Mouse (Mus musculus) myocyte (in vitro differentiated cells): ENCODE results near the gene Gm5447. TPM values are rescaled to one million over a fixed set of nuclear protein-coding genes. Genes with fewer than 3 reads are reported as not detected.

Source experiments
- H3K27me3 ChIP-seq: one replicate; pipeline ENCODE4 v1.6.1; 2011; ENCODE audit not compliant: control insufficient read depth, insufficient read depth, insufficient read length
- H3K36me3 ChIP-seq: one replicate; pipeline ENCODE4 v1.6.1; 2011; ENCODE audit not compliant: control insufficient read depth, insufficient read depth
- H3K4me2 ChIP-seq: one replicate; pipeline ENCODE4 v1.6.1; 2011; ENCODE audit warnings: low read depth, control low read depth
- H3K4me3 ChIP-seq: one replicate; pipeline ENCODE4 v1.5.1; 2011; ENCODE audit warnings: mild to moderate bottlenecking, control low read depth, moderate library complexity
- H3K79me2 ChIP-seq: one replicate; pipeline ENCODE4 v1.6.1; 2011; ENCODE audit not compliant: control insufficient read depth, insufficient read depth
- H3ac ChIP-seq: one replicate; pipeline ENCODE4 v1.6.1; 2011; ENCODE audit not compliant: control insufficient read depth, insufficient read length
- CEBPB ChIP-seq: IDR thresholded peaks from 2 replicates; pipeline ENCODE4 v1.6.1; 2011; ENCODE audit warnings: mild to moderate bottlenecking, moderate library complexity; ENCODE audit not compliant: poor library complexity, insufficient read depth, severe bottlenecking
- E2F4 ChIP-seq: IDR thresholded peaks from one replicate; pipeline ENCODE4 v1.6.1; 2011; ENCODE audit warnings: mild to moderate bottlenecking, control low read depth, moderate library complexity; ENCODE audit not compliant: insufficient read depth
- MAX ChIP-seq: IDR thresholded peaks from one replicate; pipeline ENCODE4 v1.6.1; 2011; ENCODE audit warnings: low read depth, mild to moderate bottlenecking, control low read depth
- MYOD1 ChIP-seq, 3 experiments: IDR thresholded peaks; one replicate each; pipeline ENCODE4 v1.6.1; 2011; ENCODE audit warnings: control low read depth in 2 of 3, low read depth in 2 of 3, mild to moderate bottlenecking in 2 of 3, moderate library complexity in 1 of 3; ENCODE audit not compliant: insufficient read length in 2 of 3, control insufficient read depth in 1 of 3
- MYOG ChIP-seq, 3 experiments: IDR thresholded peaks; one replicate each; pipeline ENCODE4 v1.6.1; 2011; ENCODE audit warnings: control low read depth in 2 of 3, low read depth in 2 of 3, mild to moderate bottlenecking in 2 of 3; ENCODE audit not compliant: insufficient read length in 2 of 3, control insufficient read depth in 1 of 3, insufficient read depth in 1 of 3
- POLR2A ChIP-seq: IDR thresholded peaks from one replicate; pipeline ENCODE4 v1.6.1; 2011; ENCODE audit warnings: low read depth, mild to moderate bottlenecking, control low read depth, moderate library complexity; ENCODE audit not compliant: insufficient read length
- POLR2AphosphoS2 ChIP-seq: IDR thresholded peaks from one replicate; pipeline ENCODE4 v1.6.1; 2011; ENCODE audit warnings: low read depth, control low read depth; ENCODE audit not compliant: insufficient read length
- REST ChIP-seq: IDR thresholded peaks from one replicate; pipeline ENCODE4 v1.6.1; 2011; ENCODE audit warnings: mild to moderate bottlenecking, control low read depth, moderate library complexity; ENCODE audit not compliant: insufficient read depth, insufficient read length
- SRF ChIP-seq: IDR thresholded peaks from one replicate; pipeline ENCODE4 v1.6.1; 2011; ENCODE audit warnings: low read depth; ENCODE audit not compliant: control insufficient read depth, insufficient read length
- TCF12 ChIP-seq: IDR thresholded peaks from one replicate; pipeline ENCODE4 v1.6.1; 2011; ENCODE audit warnings: mild to moderate bottlenecking, control low read depth; ENCODE audit not compliant: poor library complexity, insufficient read depth, severe bottlenecking
- TCF3 ChIP-seq: IDR thresholded peaks from one replicate; pipeline ENCODE4 v1.6.1; 2011; ENCODE audit warnings: low read depth, control low read depth; ENCODE audit not compliant: insufficient read length
- USF1 ChIP-seq: IDR thresholded peaks from one replicate; pipeline ENCODE4 v1.6.1; 2011; ENCODE audit warnings: low read depth, mild to moderate bottlenecking, control low read depth, moderate library complexity
- polyA plus RNA-seq: library from polyadenylated mRNA; unstranded; fragments of >200 nt; fragmentation: generic; extraction: Trizol; gene quantifications from one replicate; pipeline ENCODE4 v1.2.1, GENCODE M21; 2012; ENCODE audit warnings: missing spikeins

Gm5447 gene
- polyA plus RNA-seq, 1 experiment, result not detected

DNA sequence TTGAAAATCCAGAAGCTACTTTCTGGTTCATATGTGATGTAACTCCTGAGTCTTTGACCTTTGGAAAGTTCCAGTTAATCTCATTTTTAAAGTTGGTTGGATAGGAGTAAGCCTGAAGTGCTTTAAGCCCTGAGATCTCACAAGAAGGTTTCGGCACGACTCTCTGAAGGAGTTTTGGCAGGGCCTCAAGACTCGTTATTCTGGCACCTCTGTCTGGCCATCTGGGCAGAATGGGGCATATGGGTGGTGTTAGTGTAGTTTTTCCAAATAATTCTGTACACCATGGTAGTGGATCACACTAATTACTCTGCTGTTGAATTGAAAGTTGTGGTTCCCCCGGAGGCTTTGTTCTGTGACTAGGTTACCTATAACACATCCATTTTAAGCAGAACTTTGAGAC, 4.2 kb downstream of the Gm5447 start:
- Histone ChIP-seq H3ac (no peak overlapping the region), H3K4me2 (no peak overlapping the region)
- no peak for TF ChIP-seq POLR2A
- TF ChIP-seq REST, result no peak
- no peak for TF ChIP-seq MYOG (IDR thresholded peaks at IDR 0.05; ENCODE audit: control insufficient read depth in 1 of 3, insufficient read depth in 1 of 3, insufficient read length in 2 of 3, low read depth in 2 of 3)

DNA sequence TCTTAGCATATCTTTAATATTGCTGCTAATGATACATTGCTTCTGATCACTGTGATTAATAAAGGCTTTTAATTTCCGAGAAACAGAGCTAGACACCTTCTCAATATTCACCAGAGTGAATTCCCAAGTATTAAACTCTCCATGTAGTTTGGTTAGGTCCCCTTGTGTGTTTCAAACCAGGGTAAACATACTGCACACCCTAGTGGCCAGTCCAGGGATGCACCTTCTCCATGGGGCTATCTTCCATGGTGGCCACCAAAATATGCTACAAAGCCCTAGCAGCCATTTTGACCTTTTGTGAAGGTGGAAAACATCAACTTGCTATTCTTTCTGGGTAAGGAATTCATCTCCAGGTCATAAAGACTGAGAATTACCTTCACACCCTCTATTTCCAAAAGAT, 7.7 kb downstream of the Gm5447 start:
- Histone ChIP-seq H3K4me2 (no peak overlapping the region), H3K4me3 (no peak overlapping the region), H3ac (no peak overlapping the region), H3K79me2 (no peaks in the 10 kb centered on the region), H3K36me3 (no peaks in the 10 kb centered on the region), H3K27me3 (peaks cover 13% of the 10 kb centered on the region)
- TF ChIP-seq TCF12, result no peak
- no peak for TF ChIP-seq POLR2AphosphoS2
- no peak for TF ChIP-seq SRF
- TF ChIP-seq MYOD1 (IDR thresholded peaks at IDR 0.05; ENCODE audit: control insufficient read depth in 1 of 3, insufficient read length in 2 of 3, low read depth in 2 of 3), result no peak
- no peak for TF ChIP-seq TCF3

More for the DNA sequence above, 4.2 kb downstream of the Gm5447 start:
- H3K36me3 ChIP-seq, result no peaks in the 10 kb centered on the region
- no peaks in the 10 kb centered on the region for H3K79me2 ChIP-seq
- peaks cover 5% of the 10 kb centered on the region for H3K27me3 ChIP-seq
- H3K4me3 ChIP-seq, result no peak overlapping the region

DNA sequence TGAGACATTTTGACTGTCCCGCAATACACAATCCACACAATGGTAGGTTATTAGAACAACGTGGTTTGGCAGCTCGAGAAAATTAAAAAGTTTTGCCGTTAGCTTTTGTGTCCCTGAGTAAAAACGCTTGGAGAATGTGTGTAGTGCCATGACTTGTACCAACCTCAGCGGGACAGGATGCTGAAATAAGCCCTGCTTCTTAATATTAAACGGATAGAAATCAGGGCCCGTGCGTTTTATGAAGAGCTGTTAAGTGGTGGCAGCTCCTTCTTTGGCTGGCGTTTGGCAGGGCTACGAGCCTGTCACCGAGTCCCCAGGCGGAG, 11.2 kb downstream of the Gm5447 start:
- Histone ChIP-seq H3K4me2 (peak overlapping the region; percentile 66), H3K36me3 (no peaks in the 10 kb centered on the region), H3K79me2 (no peaks in the 10 kb centered on the region), H3K4me3 (no peak overlapping the region), H3ac (no peak overlapping the region), H3K27me3 (peaks cover 33% of the 10 kb centered on the region)
- TF ChIP-seq MYOG (IDR thresholded peaks at IDR 0.05; ENCODE audit: control insufficient read depth in 1 of 3, insufficient read depth in 1 of 3, insufficient read length in 2 of 3, low read depth in 2 of 3) (no peak), CEBPB (no peak), MYOD1 (IDR thresholded peaks at IDR 0.05; ENCODE audit: control insufficient read depth in 1 of 3, insufficient read length in 2 of 3, low read depth in 2 of 3) (no peak)

DNA sequence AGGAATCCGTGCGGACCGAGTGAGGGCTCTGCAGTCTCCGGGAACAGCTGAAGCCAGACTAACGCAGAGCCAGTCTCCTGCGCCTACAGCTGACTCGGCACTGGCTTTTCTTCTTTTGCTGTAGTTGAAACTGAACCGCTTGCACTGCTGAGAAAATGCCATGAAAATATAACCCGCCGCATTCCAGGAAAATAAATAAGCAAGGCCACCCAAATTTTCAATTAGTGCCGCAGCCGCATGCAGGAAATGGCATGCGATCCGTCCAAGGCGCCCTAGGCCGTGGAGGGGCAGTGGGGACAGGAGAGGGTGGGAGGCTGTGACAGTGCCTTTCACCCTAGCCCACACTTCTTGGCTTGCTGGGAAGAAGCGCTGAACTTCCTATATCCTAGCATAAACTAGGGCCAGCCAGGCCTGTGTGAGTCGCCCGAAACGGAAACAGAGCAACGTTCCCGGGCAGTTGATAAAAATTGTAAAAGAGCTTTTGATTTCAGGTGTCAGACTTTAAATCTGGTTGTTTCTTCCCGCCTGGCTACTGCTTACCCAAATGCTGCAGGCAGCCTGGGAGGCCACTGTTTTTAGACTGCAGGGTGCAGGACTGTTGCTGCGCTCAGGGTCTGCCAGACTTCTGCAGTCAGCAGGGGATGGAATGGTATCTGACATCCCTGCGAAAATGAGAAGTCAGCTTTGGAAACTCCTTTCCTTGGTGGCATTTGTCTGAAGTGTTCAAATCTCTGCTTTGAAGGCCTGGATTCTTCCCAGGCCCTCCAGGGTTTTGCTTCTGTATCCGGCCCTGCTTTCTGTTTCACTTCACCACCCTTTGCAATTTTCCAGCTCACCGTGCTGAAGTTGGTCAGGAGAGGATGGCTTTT, 11.8 kb downstream of the Gm5447 start:
- Histone ChIP-seq H3K27me3 (peaks cover 35% of the 10 kb centered on the region), H3K4me2 (peak overlapping the region; percentile 66), H3ac (no peak overlapping the region), H3K79me2 (no peaks in the 10 kb centered on the region), H3K36me3 (no peaks in the 10 kb centered on the region), H3K4me3 (no peak overlapping the region)
- TF ChIP-seq MYOG (IDR thresholded peaks at IDR 0.05; ENCODE audit: control insufficient read depth in 1 of 3, insufficient read depth in 1 of 3, insufficient read length in 2 of 3, low read depth in 2 of 3), result peak in 1 of 3 experiments; percentile 6
- TF ChIP-seq USF1, result no peak

DNA sequence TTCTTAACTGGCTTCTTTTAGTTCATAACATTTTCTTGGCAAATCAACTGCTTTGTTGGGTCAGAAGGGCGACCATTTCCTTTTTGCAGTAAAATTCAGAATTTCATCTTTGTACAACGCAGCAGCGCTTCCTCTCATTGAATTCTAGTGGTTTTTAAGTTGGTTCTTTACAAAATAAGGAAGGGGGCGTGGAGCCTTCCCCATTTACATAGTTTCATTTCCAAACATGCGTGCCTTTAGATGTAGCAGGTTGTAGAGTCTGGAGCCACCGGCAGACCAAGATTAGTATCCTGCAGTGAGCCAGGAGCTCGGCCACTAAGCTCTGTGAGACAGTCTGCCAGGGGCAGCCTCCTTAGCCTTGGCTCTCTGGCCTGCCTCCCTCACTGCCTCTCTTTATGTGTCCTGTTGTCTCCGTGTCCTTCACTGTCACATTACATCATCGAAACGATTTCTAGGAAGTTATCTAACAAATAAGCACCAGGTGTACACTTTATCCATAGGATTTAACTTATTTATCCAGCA, 13.0 kb downstream of the Gm5447 start:
- no peaks in the 10 kb centered on the region for H3K79me2 ChIP-seq
- peaks cover 47% of the 10 kb centered on the region for H3K27me3 ChIP-seq
- H3ac ChIP-seq, result no peak overlapping the region
- H3K4me2 ChIP-seq, result no peak overlapping the region
- no peaks in the 10 kb centered on the region for H3K36me3 ChIP-seq
- TF ChIP-seq MAX, result no peak
- TF ChIP-seq TCF12, result no peak
- no peak for TF ChIP-seq CEBPB
- no peak for TF ChIP-seq SRF
- TF ChIP-seq POLR2A, result no peak
- no peak for TF ChIP-seq TCF3
- TF ChIP-seq E2F4, result no peak
- no peak for TF ChIP-seq MYOG (IDR thresholded peaks at IDR 0.05; ENCODE audit: control insufficient read depth in 1 of 3, insufficient read depth in 1 of 3, insufficient read length in 2 of 3, low read depth in 2 of 3)
- TF ChIP-seq MYOD1 (IDR thresholded peaks at IDR 0.05; ENCODE audit: control insufficient read depth in 1 of 3, insufficient read length in 2 of 3, low read depth in 2 of 3), result no peak
- no peak for TF ChIP-seq POLR2AphosphoS2
- no peak for TF ChIP-seq USF1
- no peak for TF ChIP-seq REST
- H3K4me3 ChIP-seq, result no peak overlapping the region
